Mouse (Mus musculus) lung, postnatal 36 days (tissue): ENCODE results near the gene Foxa2.

ENCODE experiments used
- DNase-seq: peaks from one replicate; pipeline ENCODE4 v3.0.0; 2022; ENCODE audit warnings: mixed read lengths

The Foxa2 gene

GRCm38 (mm10) chr2:148046799-148047165 lies at the start of gene Foxa2:
Gene Foxa2, minus strand, starts transcription at chr2:148046969.
- DNase-seq: peak; percentile 60

- no peak for DNase-seq
Measured at GRCm38 (mm10) chr2:148092089-148092488, 45.3 kb upstream of the Foxa2 start.

GRCm38 (mm10) chr2:148091657-148092056 lies 44.9 kb upstream of the Foxa2 start:
- peak; percentile 13 for DNase-seq

- no peak for DNase-seq
Measured at GRCm38 (mm10) chr2:148090071-148090470, 43.3 kb upstream of the Foxa2 start.

- DNase-seq: no peak
Measured at GRCm38 (mm10) chr2:148085529-148085928, 38.8 kb upstream of the Foxa2 start.

- DNase-seq: no peak
Measured at GRCm38 (mm10) chr2:148085126-148085525, 38.4 kb upstream of the Foxa2 start.

- peak; percentile 71 for DNase-seq
Measured at GRCm38 (mm10) chr2:148082283-148082682, 35.5 kb upstream of the Foxa2 start.

GRCm38 (mm10) chr2:148060705-148061104 lies 13.9 kb upstream of the Foxa2 start:
- no peak for DNase-seq

- DNase-seq: no peak
Measured at GRCm38 (mm10) chr2:148053411-148053810, 6.6 kb upstream of the Foxa2 start.

GRCm38 (mm10) chr2:148048484-148049129 lies 1.8 kb upstream of the Foxa2 start:
- DNase-seq: peak; percentile 92

- DNase-seq: no peak
Measured at GRCm38 (mm10) chr2:148047611-148048010, 842 bp upstream of the Foxa2 start.

GRCm38 (mm10) chr2:148045937-148046798 lies 601 bp downstream of the Foxa2 start:
- peak; percentile 78 for DNase-seq

- DNase-seq: peak; percentile 55
Measured at GRCm38 (mm10) chr2:148045543-148045936, 1.2 kb downstream of the Foxa2 start.

GRCm38 (mm10) chr2:148044877-148045539 lies 1.8 kb downstream of the Foxa2 start:
- no peak for DNase-seq

- DNase-seq: no peak
Measured at GRCm38 (mm10) chr2:148043976-148044876, 2.5 kb downstream of the Foxa2 start.

- no peak for DNase-seq
Measured at GRCm38 (mm10) chr2:148043271-148043975, 3.3 kb downstream of the Foxa2 start.

- DNase-seq: no peak
Measured at GRCm38 (mm10) chr2:148042126-148042640, 4.6 kb downstream of the Foxa2 start.

- DNase-seq: no peak
Measured at GRCm38 (mm10) chr2:148041381-148041780, 5.4 kb downstream of the Foxa2 start.

- no peak for DNase-seq
Measured at GRCm38 (mm10) chr2:148040236-148041121, 6.3 kb downstream of the Foxa2 start.
